ENCODE assay signal across 9 mouse cellular contexts in genomic region chr13:70096430-70097301, GRCm38 (mm10).
DNase-seq lines count a peak whose midpoint lies in the region; ATAC-seq and TF ChIP-seq lines count a peak whose summit lies in the region.
"Had no signal": no experiment of that assay in that cellular context is flagged by ENCODE, and none has a peak within 500 bp of the region (broad histone marks: within the 10 kb centered on the region; RNA-seq: fewer than 3 reads in every experiment).

No protein-coding gene starts in this region.

- peak; percentile 30 for TF ChIP-seq CTCF in left cerebral cortex, adult 2 months (IDR thresholded peaks at IDR 0.05)

- DNase-seq in adrenal gland, postnatal 10 days, result peak; percentile 2
- DNase-seq in adrenal gland, postnatal 14 days, result no peak
- DNase-seq in left cerebral cortex, adult 2 months (ENCODE audit: extremely low spot score in 1 of 2, low spot score in 2 of 2), result no peak
- no peak for DNase-seq in left cerebral cortex, postnatal 36 days (ENCODE audit: low spot score in 2 of 2)
- peak; percentile 23 for DNase-seq in neural tube, embryonic 10.5 days (ENCODE audit: extremely low spot score, low spot score)
- no peak for DNase-seq in gastrocnemius, adult 8-10 months (ENCODE audit: low spot score in 2 of 2)
- DNase-seq in left cerebral cortex, postnatal 10 days (ENCODE audit: extremely low spot score in 1 of 2, low spot score in 2 of 2), result no peak
- DNase-seq: lung, adult 18-20 months had no signal

- H3K9me3 ChIP-seq in forebrain, embryonic 16.5 days (ENCODE audit: control insufficient read depth, low read length), result no peaks in the 10 kb centered on the region

- no peak overlapping the region for H3K9ac ChIP-seq in forebrain, embryonic 16.5 days (replicated peaks; ENCODE audit: low read depth, low read length)

- ATAC-seq in forebrain, embryonic 16.5 days, result peak; percentile 86

- H3K36me3 ChIP-seq in forebrain, embryonic 16.5 days (ENCODE audit: control insufficient read depth, insufficient read depth), result no peaks in the 10 kb centered on the region

- H3K27ac ChIP-seq in left cerebral cortex, adult 2 months, result no peak overlapping the region
- peak overlapping the region; percentile 47 for H3K27ac ChIP-seq in forebrain, embryonic 16.5 days (ENCODE audit: low read length)

- no peak overlapping the region for H3K4me3 ChIP-seq in left cerebral cortex, adult 2 months
- no peak overlapping the region for H3K4me3 ChIP-seq in forebrain, embryonic 16.5 days (replicated peaks; ENCODE audit: low read length)

- 33% methylated on average over 7 of the region's 7 CpGs for WGBS in forebrain, embryonic 16.5 days

- no peaks in the 10 kb centered on the region for H3K27me3 ChIP-seq in forebrain, embryonic 16.5 days (replicated peaks; ENCODE audit: control insufficient read depth, insufficient read depth, low read length)

- H3K4me1 ChIP-seq in forebrain, embryonic 16.5 days (replicated peaks; ENCODE audit: control insufficient read depth, insufficient read depth, low read length), result peaks cover 29% of the 10 kb centered on the region

- intact Hi-C loops in left cerebral cortex, adult 2 months (cut with DNase I), result loop anchor here (5.0 kb wide), 1 partner anchor 359 kb away; the partner anchor contains the start of gene Ube2ql1
- intact Hi-C loops in left cerebral cortex, postnatal 36 days (cut with DNase I), result no loop called here
- intact Hi-C loops in left cerebral cortex, postnatal 10 days (cut with DNase I), result no loop called here

- H3K4me2 ChIP-seq in forebrain, embryonic 16.5 days (ENCODE audit: low read length), result no peak overlapping the region

Comparison
In these comparisons a context has a peak if more than half of its experiments do, and no peak if none do; other contexts are left out.
1. DNase-seq: peak in adrenal gland, postnatal 10 days (single experiment) and neural tube, embryonic 10.5 days (single experiment); none in adrenal gland, postnatal 14 days (single experiment), left cerebral cortex, adult 2 months (0 of 2), left cerebral cortex, postnatal 36 days (0 of 2), gastrocnemius, adult 8-10 months (0 of 2) and left cerebral cortex, postnatal 10 days (0 of 2).